Mouse (Mus musculus) testis, adult 2 months (tissue): Measurements from ENCODE around the gene Marveld2. TPM values are rescaled to one million over a fixed set of nuclear protein-coding genes. Genes with fewer than 3 reads are reported as not detected.

Experiments used
- H3K27ac ChIP-seq: fragments of 200-500 bp; 2 replicates; pipeline ENCODE4 v1.5.1; 2012; ENCODE audit warnings: low read depth, low read length; ENCODE audit not compliant: control insufficient read depth, insufficient read depth
- H3K27me3 ChIP-seq: fragments of 200-500 bp; 2 replicates; pipeline ENCODE4 v1.6.1; 2012; ENCODE audit warnings: mild to moderate bottlenecking, low read length, moderate library complexity; ENCODE audit not compliant: control insufficient read depth, insufficient read depth
- H3K36me3 ChIP-seq: fragments of 200-500 bp; 2 replicates; pipeline ENCODE4 v1.6.1; 2012; ENCODE audit warnings: mild to moderate bottlenecking, low read length; ENCODE audit not compliant: control insufficient read depth, insufficient read depth
- H3K4me1 ChIP-seq: fragments of 200-500 bp; 2 replicates; pipeline ENCODE4 v1.6.1; 2012; ENCODE audit warnings: low read length; ENCODE audit not compliant: control insufficient read depth, insufficient read depth
- H3K4me3 ChIP-seq: fragments of 200-500 bp; 2 replicates; pipeline ENCODE4 v1.5.1; 2012; ENCODE audit warnings: low read depth, mild to moderate bottlenecking, low read length, moderate library complexity, mixed read lengths; ENCODE audit not compliant: control insufficient read depth
- CTCF ChIP-seq: fragments of 200-500 bp; IDR thresholded peaks from 2 replicates; pipeline ENCODE4 v1.5.1; 2012; ENCODE audit warnings: low read depth, mild to moderate bottlenecking, inconsistent platforms, low read length, moderate library complexity; ENCODE audit not compliant: control insufficient read depth, insufficient read depth, insufficient replicate concordance
- POLR2A ChIP-seq: fragments of 200-500 bp; IDR thresholded peaks from 2 replicates; pipeline ENCODE4 v1.6.1; 2012; ENCODE audit warnings: low read depth, mild to moderate bottlenecking, inconsistent platforms, low read length, moderate library complexity; ENCODE audit not compliant: control insufficient read depth
- polyA plus RNA-seq: library from polyadenylated mRNA; depleted of rRNA; stranded (reverse); fragments of >200 nt; gene quantifications from 2 replicates; pipeline ENCODE4 v1.2.3, GENCODE M21; 2012

Gene Marveld2
- polyA plus RNA-seq, 1 experiment = 0.85 TPM

- Histone ChIP-seq H3K4me3 (no peak overlapping the region), H3K36me3 (0 out of 2 replicates have a peak, but pooled peaks cover 1% of the 10 kb centered on the region), H3K27me3 (no peaks in the 10 kb centered on the region), H3K27ac (no peak overlapping the region), H3K4me1 (no peaks in the 10 kb centered on the region)
- no peak for TF ChIP-seq POLR2A
- TF ChIP-seq CTCF = no peak
Observed at GRCm38 (mm10) chr13:100642471-100643209, 25.9 kb upstream of the Marveld2 start.

GRCm38 (mm10) chr13:100634106-100634691 lies 17.4 kb upstream of the Marveld2 start:
- Histone ChIP-seq H3K27me3 (no peaks in the 10 kb centered on the region), H3K36me3 (no peaks in the 10 kb centered on the region), H3K4me3 (no peak overlapping the region), H3K4me1 (no peaks in the 10 kb centered on the region), H3K27ac (no peak overlapping the region)
- TF ChIP-seq CTCF (no peak), POLR2A (no peak)

- peaks cover 1% of the 10 kb centered on the region for H3K36me3 ChIP-seq
- H3K4me3 ChIP-seq = no peak overlapping the region
- no peak for TF ChIP-seq CTCF
- no peak for TF ChIP-seq POLR2A
- no peak overlapping the region for H3K27ac ChIP-seq
- no peaks in the 10 kb centered on the region; the same call in 1 of the 2 replicates for H3K4me1 ChIP-seq
- H3K27me3 ChIP-seq = no peaks in the 10 kb centered on the region
Observed at GRCm38 (mm10) chr13:100622241-100622640, 5.5 kb upstream of the Marveld2 start.

- TF ChIP-seq POLR2A = no peak
- TF ChIP-seq CTCF = no peak
- no peak overlapping the region for H3K27ac ChIP-seq
- no peaks in the 10 kb centered on the region; the same call in none of the 2 replicates for H3K4me1 ChIP-seq
- peaks cover 1% of the 10 kb centered on the region for H3K36me3 ChIP-seq
- H3K4me3 ChIP-seq = no peak overlapping the region
- H3K27me3 ChIP-seq = no peaks in the 10 kb centered on the region
Observed at GRCm38 (mm10) chr13:100617583-100617982, 812 bp upstream of the Marveld2 start.

GRCm38 (mm10) chr13:100612903-100613302 lies 3.9 kb downstream of the Marveld2 start:
- TF ChIP-seq POLR2A (no peak), CTCF (no peak; the same call in 1 of the 2 replicates)
- Histone ChIP-seq H3K36me3 (no peaks in the 10 kb centered on the region), H3K4me1 (no peaks in the 10 kb centered on the region; the same call in none of the 2 replicates), H3K27me3 (no peaks in the 10 kb centered on the region), H3K4me3 (no peak overlapping the region), H3K27ac (no peak overlapping the region)

GRCm38 (mm10) chr13:100612251-100612650 lies 4.5 kb downstream of the Marveld2 start:
- no peak for TF ChIP-seq CTCF
- TF ChIP-seq POLR2A = no peak
- Histone ChIP-seq H3K4me3 (no peak overlapping the region), H3K27me3 (no peaks in the 10 kb centered on the region), H3K36me3 (no peaks in the 10 kb centered on the region), H3K4me1 (no peaks in the 10 kb centered on the region; the same call in none of the 2 replicates), H3K27ac (no peak overlapping the region)

- no peaks in the 10 kb centered on the region; the same call in none of the 2 replicates for H3K4me1 ChIP-seq
- no peaks in the 10 kb centered on the region for H3K36me3 ChIP-seq
- no peak for TF ChIP-seq POLR2A
- no peak for TF ChIP-seq CTCF
- no peak overlapping the region for H3K27ac ChIP-seq
- no peaks in the 10 kb centered on the region for H3K27me3 ChIP-seq
- H3K4me3 ChIP-seq = peak overlapping the region; percentile 43
Observed at GRCm38 (mm10) chr13:100611266-100611665, 5.5 kb downstream of the Marveld2 start.
